Comparison of ENCODE assay signal across 22 mouse cellular contexts in the genomic region with DNA sequence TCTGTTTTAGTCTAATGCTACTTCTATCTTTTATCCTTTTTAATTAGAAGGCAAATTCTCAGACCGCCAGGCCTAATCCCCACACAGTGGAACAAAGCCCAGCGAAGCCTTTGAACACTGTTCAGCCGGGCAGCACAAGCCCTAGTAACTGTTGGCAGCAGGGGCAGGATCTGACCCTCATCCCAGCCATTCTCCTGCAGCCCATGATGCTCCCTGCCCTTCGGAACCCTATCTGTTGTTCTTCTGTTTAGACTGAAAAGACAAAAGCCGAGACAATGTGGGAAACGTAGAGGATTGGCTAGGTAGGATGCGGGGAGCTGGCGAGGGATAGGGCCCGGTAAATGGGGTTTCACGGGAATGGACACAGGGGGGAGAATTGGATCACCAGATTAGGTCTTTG.
DNase-seq lines count a peak whose midpoint lies in the region; ATAC-seq and TF ChIP-seq lines count a peak whose summit lies in the region.
"Had no signal": no experiment of that assay in that cellular context is flagged by ENCODE, and none has a peak within 500 bp of the region (broad histone marks: within the 10 kb centered on the region; RNA-seq: fewer than 3 reads in every experiment).

No protein-coding gene starts in this region.

- WGBS in hindbrain, embryonic 10.5 days = 34% methylated on average over 10 of the region's 10 CpGs
- 40% methylated on average over 10 of the region's 10 CpGs for WGBS in hindbrain, postnatal 0 days
- WGBS in forebrain, embryonic 12.5 days = 7% methylated on average over 10 of the region's 10 CpGs
- 12% methylated on average over 10 of the region's 10 CpGs for WGBS in midbrain, embryonic 12.5 days

- DNase-seq in hindbrain, embryonic 10.5 days (ENCODE audit: low spot score) = peak; percentile 17
- no peak for DNase-seq in hindbrain, postnatal 0 days (ENCODE audit: low spot score)
- peak; percentile 74 for DNase-seq in retina, postnatal 1 day
- DNase-seq in liver = no peak
- no peak for DNase-seq in right cerebral cortex, postnatal 14 days
- DNase-seq in spleen, postnatal 14 days (ENCODE audit: low spot score in 2 of 2) = no peak
- DNase-seq: cerebellum, adult 9-11 months; gastrocnemius, adult 2 months; heart, adult 18-20 months; layer of hippocampus, postnatal 36 days; lung, postnatal 10 days; spleen, adult 18-20 months; thymus, postnatal 36 days had no signal

- H3K36me3 ChIP-seq in hindbrain, embryonic 10.5 days = no peaks in the 10 kb centered on the region
- H3K36me3 ChIP-seq in hindbrain, postnatal 0 days (ENCODE audit: insufficient read depth, low read length) = no peaks in the 10 kb centered on the region
- H3K36me3 ChIP-seq in forebrain, embryonic 12.5 days (replicated peaks) = no peaks in the 10 kb centered on the region
- no peaks in the 10 kb centered on the region for H3K36me3 ChIP-seq in midbrain, embryonic 12.5 days
- H3K36me3 ChIP-seq: embryonic facial prominence, embryonic 12.5 days; hindbrain, embryonic 12.5 days; limb, embryonic 12.5 days; stomach, embryonic 15.5 days had no signal

- H3K4me3 ChIP-seq in hindbrain, embryonic 10.5 days = no peak overlapping the region
- H3K4me3 ChIP-seq in hindbrain, postnatal 0 days (ENCODE audit: low read length) = no peak overlapping the region
- no peak overlapping the region for H3K4me3 ChIP-seq in forebrain, embryonic 12.5 days (replicated peaks)
- H3K4me3 ChIP-seq in midbrain, embryonic 12.5 days = peak overlapping the region; percentile 17
- H3K4me3 ChIP-seq: embryonic facial prominence, embryonic 12.5 days; gastrocnemius, adult 2 months; hindbrain, embryonic 12.5 days; limb, embryonic 12.5 days; myocyte; stomach, embryonic 15.5 days had no signal

- no peak for ATAC-seq in hindbrain, postnatal 0 days
- peak; percentile 78 for ATAC-seq in forebrain, embryonic 12.5 days (ENCODE audit: low FRiP score)
- peak; percentile 76 for ATAC-seq in midbrain, embryonic 12.5 days (ENCODE audit: low FRiP score, low read depth)
- ATAC-seq: intestine, postnatal 0 days had no signal

- no peak overlapping the region for H3K4me2 ChIP-seq in hindbrain, postnatal 0 days (ENCODE audit: low read depth, low read length)
- peak overlapping the region; percentile 44 for H3K4me2 ChIP-seq in forebrain, embryonic 12.5 days
- peak overlapping the region; percentile 45 for H3K4me2 ChIP-seq in midbrain, embryonic 12.5 days (replicated peaks)
- H3K4me2 ChIP-seq: embryonic facial prominence, embryonic 12.5 days; hindbrain, embryonic 12.5 days; limb, embryonic 12.5 days; stomach, embryonic 15.5 days had no signal

- no peak for TF ChIP-seq CTCF in hindbrain, postnatal 0 days (IDR thresholded peaks at IDR 0.05; ENCODE audit: low read depth)

- peaks cover 25% of the 10 kb centered on the region; the same call in 1 of the 2 replicates for H3K4me1 ChIP-seq in hindbrain, embryonic 10.5 days (replicated peaks)
- no peaks in the 10 kb centered on the region for H3K4me1 ChIP-seq in hindbrain, postnatal 0 days (ENCODE audit: insufficient read depth, low read length)
- H3K4me1 ChIP-seq in forebrain, embryonic 12.5 days = peaks cover 59% of the 10 kb centered on the region
- peaks cover 59% of the 10 kb centered on the region for H3K4me1 ChIP-seq in midbrain, embryonic 12.5 days
- H3K4me1 ChIP-seq: hindbrain, embryonic 12.5 days; limb, embryonic 12.5 days; stomach, embryonic 15.5 days had no signal

- peak overlapping the region; percentile 57 for H3K27ac ChIP-seq in hindbrain, embryonic 10.5 days
- H3K27ac ChIP-seq in hindbrain, postnatal 0 days = no peak overlapping the region
- H3K27ac ChIP-seq in forebrain, embryonic 12.5 days = peak overlapping the region; percentile 68; the same call in 1 of the 2 replicates
- peak overlapping the region; percentile 83 for H3K27ac ChIP-seq in midbrain, embryonic 12.5 days (replicated peaks)
- H3K27ac ChIP-seq: embryonic facial prominence, embryonic 12.5 days; gastrocnemius, adult 2 months; hindbrain, embryonic 12.5 days; limb, embryonic 12.5 days; liver, embryonic 14.5 days; stomach, embryonic 15.5 days had no signal

- H3K27me3 ChIP-seq in hindbrain, embryonic 10.5 days (ENCODE audit: insufficient read depth, poor library complexity, severe bottlenecking) = peaks cover 10% of the 10 kb centered on the region
- no peaks in the 10 kb centered on the region for H3K27me3 ChIP-seq in hindbrain, postnatal 0 days (ENCODE audit: insufficient read depth, low read length)
- peaks cover 47% of the 10 kb centered on the region for H3K27me3 ChIP-seq in forebrain, embryonic 12.5 days
- H3K27me3 ChIP-seq in midbrain, embryonic 12.5 days = peaks cover 3% of the 10 kb centered on the region
- H3K27me3 ChIP-seq: embryonic facial prominence, embryonic 12.5 days; limb, embryonic 12.5 days; stomach, embryonic 15.5 days had no signal

- H3K9me3 ChIP-seq in hindbrain, embryonic 10.5 days = no peaks in the 10 kb centered on the region
- no peaks in the 10 kb centered on the region for H3K9me3 ChIP-seq in hindbrain, postnatal 0 days (ENCODE audit: low read length)
- no peaks in the 10 kb centered on the region; the same call in 1 of the 2 replicates for H3K9me3 ChIP-seq in forebrain, embryonic 12.5 days
- H3K9me3 ChIP-seq in midbrain, embryonic 12.5 days = no peaks in the 10 kb centered on the region
- H3K9me3 ChIP-seq: embryonic facial prominence, embryonic 12.5 days; hindbrain, embryonic 12.5 days; limb, embryonic 12.5 days; stomach, embryonic 15.5 days had no signal

- no peak overlapping the region for H3K9ac ChIP-seq in hindbrain, postnatal 0 days (replicated peaks; ENCODE audit: low read length)
- no peak overlapping the region for H3K9ac ChIP-seq in forebrain, embryonic 12.5 days
- peak overlapping the region; percentile 31; the same call in 1 of the 2 replicates for H3K9ac ChIP-seq in midbrain, embryonic 12.5 days (replicated peaks)
- H3K9ac ChIP-seq: embryonic facial prominence, embryonic 12.5 days; hindbrain, embryonic 12.5 days; limb, embryonic 12.5 days; liver, embryonic 14.5 days; stomach, embryonic 15.5 days had no signal

Comparison
In these comparisons a context has a peak if more than half of its experiments do, and no peak if none do; other contexts are left out.
1. DNase-seq: peak in hindbrain, embryonic 10.5 days (single experiment) and retina, postnatal 1 day (single experiment); none in hindbrain, postnatal 0 days (single experiment), liver (single experiment), right cerebral cortex, postnatal 14 days (single experiment) and spleen, postnatal 14 days (0 of 2).